In genomic region chr14:121795536-121795935, GRCm38 (mm10) we compare ENCODE assay signal across 19 mouse cellular contexts. TPM values are rescaled to one million over a fixed set of nuclear protein-coding genes. Genes with fewer than 3 reads are reported as not detected.
DNase-seq lines count a peak whose midpoint lies in the region; ATAC-seq lines count a peak whose summit lies in the region.
"Had no signal": no experiment of that assay in that cellular context is flagged by ENCODE, and none has a peak within 500 bp of the region (broad histone marks: within the 10 kb centered on the region; RNA-seq: fewer than 3 reads in every experiment).

No protein-coding gene starts in this region.

- H3K9me3 ChIP-seq in kidney, embryonic 14.5 days (ENCODE audit: control insufficient read depth, low read length) = no peaks in the 10 kb centered on the region
- H3K9me3 ChIP-seq in intestine, embryonic 15.5 days = no peaks in the 10 kb centered on the region
- H3K9me3 ChIP-seq: embryonic facial prominence, embryonic 12.5 days; kidney, embryonic 15.5 days; limb, embryonic 12.5 days; liver, embryonic 13.5 days; midbrain, embryonic 15.5 days had no signal

- no peaks in the 10 kb centered on the region for H3K36me3 ChIP-seq in kidney, embryonic 14.5 days (ENCODE audit: control insufficient read depth, insufficient read depth, low read length)
- H3K36me3 ChIP-seq in intestine, embryonic 15.5 days = no peaks in the 10 kb centered on the region
- H3K36me3 ChIP-seq: embryonic facial prominence, embryonic 12.5 days; kidney, embryonic 15.5 days; limb, embryonic 12.5 days; liver, embryonic 13.5 days; midbrain, embryonic 15.5 days had no signal

- WGBS in kidney, embryonic 14.5 days = 81% methylated on average over 7 of the region's 7 CpGs
- 55% methylated on average over 7 of the region's 7 CpGs for WGBS in intestine, embryonic 15.5 days

- no peak overlapping the region for H3K27ac ChIP-seq in kidney, embryonic 14.5 days (ENCODE audit: low read depth, low read length)
- no peak overlapping the region for H3K27ac ChIP-seq in intestine, embryonic 15.5 days
- H3K27ac ChIP-seq: embryonic facial prominence, embryonic 12.5 days; kidney, embryonic 15.5 days; layer of hippocampus, adult 2 months; left cerebral cortex, adult 2 months; limb, embryonic 12.5 days; liver, embryonic 13.5 days; midbrain, embryonic 15.5 days had no signal

- peaks cover 7% of the 10 kb centered on the region for H3K4me1 ChIP-seq in kidney, embryonic 14.5 days (ENCODE audit: control insufficient read depth, insufficient read depth, low read length)
- H3K4me1 ChIP-seq in intestine, embryonic 15.5 days (replicated peaks) = peaks cover 14% of the 10 kb centered on the region; the same call in 1 of the 2 replicates

- 0 out of 2 replicates have a peak overlapping the region, but pooled peaks have one; percentile 4 for H3K9ac ChIP-seq in kidney, embryonic 14.5 days (ENCODE audit: low read depth, low read length)
- no peak overlapping the region for H3K9ac ChIP-seq in intestine, embryonic 15.5 days
- H3K9ac ChIP-seq: embryonic facial prominence, embryonic 12.5 days; forebrain, postnatal 0 days; kidney, embryonic 15.5 days; limb, embryonic 12.5 days; liver, embryonic 13.5 days; midbrain, embryonic 15.5 days had no signal

- no peaks in the 10 kb centered on the region for H3K27me3 ChIP-seq in kidney, embryonic 14.5 days (ENCODE audit: control insufficient read depth, insufficient read depth, low read length)
- H3K27me3 ChIP-seq in intestine, embryonic 15.5 days (replicated peaks) = no peaks in the 10 kb centered on the region

- no peak overlapping the region for H3K4me2 ChIP-seq in kidney, embryonic 14.5 days (replicated peaks; ENCODE audit: low read depth, low read length)
- H3K4me2 ChIP-seq in intestine, embryonic 15.5 days (replicated peaks) = peak overlapping the region; percentile 85
- H3K4me2 ChIP-seq: embryonic facial prominence, embryonic 12.5 days; limb, embryonic 12.5 days; liver, embryonic 13.5 days; midbrain, embryonic 15.5 days had no signal

- DNase-seq in kidney, postnatal 14 days = no peak
- DNase-seq in cerebellum, adult 11-12 months = peak; percentile 91
- DNase-seq in cerebellum, adult 9-11 months = peak; percentile 93
- DNase-seq in urinary bladder, postnatal 25 days (ENCODE audit: low spot score) = no peak
- no peak for DNase-seq in adrenal gland, postnatal 25 days
- no peak for DNase-seq in right cerebral cortex, postnatal 10 days (ENCODE audit: low spot score in 2 of 2)
- DNase-seq: forebrain, postnatal 0 days; gastrocnemius, postnatal 14 days; liver, embryonic 13.5 days; retina, postnatal 1 day; thymus, postnatal 25 days had no signal

- no peak overlapping the region for H3K4me3 ChIP-seq in kidney, embryonic 14.5 days (ENCODE audit: low read length)
- peak overlapping the region; percentile 69; the same call in 1 of the 2 replicates for H3K4me3 ChIP-seq in intestine, embryonic 15.5 days (replicated peaks)
- H3K4me3 ChIP-seq: embryonic facial prominence, embryonic 12.5 days; layer of hippocampus, adult 2 months; left cerebral cortex, adult 2 months; limb, embryonic 12.5 days; liver, embryonic 13.5 days; midbrain, embryonic 15.5 days had no signal

- ATAC-seq in kidney, embryonic 14.5 days (ENCODE audit: low FRiP score, low TSS enrichment) = no peak
- ATAC-seq in intestine, embryonic 15.5 days = no peak
- ATAC-seq: forebrain, postnatal 0 days; midbrain, embryonic 15.5 days had no signal

RNA-seq across cellular contexts. Expression of gene Dock9, which starts 2.1 kb away (rescaled TPM):
- 8.3 and 14.3 TPM in 2 replicates for polyA plus RNA-seq in kidney, embryonic 14.5 days (2014; fragmentation: Nextera tagmentation; extraction: Ambion mirVana)
- 17.0 and 17.2 TPM in 2 replicates for polyA plus RNA-seq in intestine, embryonic 15.5 days (2015; fragmentation: Nextera tagmentation; extraction: Ambion mirVana)
- total RNA-seq in adrenal gland, postnatal 25 days (2021) = 23.1 and 28.8 TPM in 2 replicates

Comparison
In these comparisons a context has a peak if more than half of its experiments do, and no peak if none do; other contexts are left out.
1. DNase-seq: peak in cerebellum, adult 11-12 months (single experiment) and cerebellum, adult 9-11 months (single experiment); none in kidney, postnatal 14 days (single experiment), urinary bladder, postnatal 25 days (single experiment), adrenal gland, postnatal 25 days (single experiment) and right cerebral cortex, postnatal 10 days (0 of 2).